Mouse (Mus musculus): ENCODE data around the gene Pfkfb3.
A peak's percentile ranks its signal among the peaks of the same experiment; 100 is the strongest.

Pfkfb3 gene

GRCm38 (mm10) chr2:11553471-11554400 lies at the start of gene Pfkfb3:
TSS of gene Pfkfb3 (minus strand) at chr2:11554077.
- DNase-seq (ENCODE audit: low spot score in 2 of 2) = peak; percentile 40 to 56

- DNase-seq (ENCODE audit: low spot score in 2 of 2) = peak; percentile 91
Measured at GRCm38 (mm10) chr2:11602506-11603489, 48.9 kb upstream of the Pfkfb3 start.

- no peak for DNase-seq (ENCODE audit: low spot score in 2 of 2)
Measured at GRCm38 (mm10) chr2:11601795-11602194, 47.9 kb upstream of the Pfkfb3 start.

GRCm38 (mm10) chr2:11597906-11598305 lies 44.0 kb upstream of the Pfkfb3 start:
- DNase-seq (ENCODE audit: low spot score in 2 of 2) = no peak

- DNase-seq (ENCODE audit: low spot score in 2 of 2) = no peak
Measured at GRCm38 (mm10) chr2:11596690-11597089, 42.8 kb upstream of the Pfkfb3 start.

GRCm38 (mm10) chr2:11587996-11588395 lies 34.1 kb upstream of the Pfkfb3 start:
- DNase-seq (ENCODE audit: low spot score in 2 of 2) = no peak

- DNase-seq (ENCODE audit: low spot score in 2 of 2) = no peak
Measured at GRCm38 (mm10) chr2:11579399-11579798, 25.5 kb upstream of the Pfkfb3 start.

GRCm38 (mm10) chr2:11578187-11578586 lies 24.3 kb upstream of the Pfkfb3 start:
- DNase-seq (ENCODE audit: low spot score in 2 of 2) = no peak

- no peak for DNase-seq (ENCODE audit: low spot score in 2 of 2)
Measured at GRCm38 (mm10) chr2:11573684-11574083, 19.8 kb upstream of the Pfkfb3 start.

GRCm38 (mm10) chr2:11571004-11571535 lies 17.2 kb upstream of the Pfkfb3 start:
- no peak for DNase-seq (ENCODE audit: low spot score in 2 of 2)

- DNase-seq (ENCODE audit: low spot score in 2 of 2) = no peak
Measured at GRCm38 (mm10) chr2:11568471-11568870, 14.6 kb upstream of the Pfkfb3 start.

- no peak for DNase-seq (ENCODE audit: low spot score in 2 of 2)
Measured at GRCm38 (mm10) chr2:11567781-11568362, 14.0 kb upstream of the Pfkfb3 start.

- no peak for DNase-seq (ENCODE audit: low spot score in 2 of 2)
Measured at GRCm38 (mm10) chr2:11566898-11567297, 13.0 kb upstream of the Pfkfb3 start.

- DNase-seq (ENCODE audit: low spot score in 2 of 2) = no peak
Measured at GRCm38 (mm10) chr2:11566241-11566640, 12.4 kb upstream of the Pfkfb3 start.

GRCm38 (mm10) chr2:11564768-11565167 lies 10.9 kb upstream of the Pfkfb3 start:
- no peak for DNase-seq (ENCODE audit: low spot score in 2 of 2)

- DNase-seq (ENCODE audit: low spot score in 2 of 2) = no peak
Measured at GRCm38 (mm10) chr2:11563256-11563655, 9.4 kb upstream of the Pfkfb3 start.

- no peak for DNase-seq (ENCODE audit: low spot score in 2 of 2)
Measured at GRCm38 (mm10) chr2:11558654-11559053, 4.8 kb upstream of the Pfkfb3 start.

- no peak for DNase-seq (ENCODE audit: low spot score in 2 of 2)
Measured at GRCm38 (mm10) chr2:11557244-11557643, 3.4 kb upstream of the Pfkfb3 start.

GRCm38 (mm10) chr2:11555316-11555715 lies 1.4 kb upstream of the Pfkfb3 start:
- no peak for DNase-seq (ENCODE audit: low spot score in 2 of 2)

GRCm38 (mm10) chr2:11552966-11553451 lies 868 bp downstream of the Pfkfb3 start:
- peak in 1 of 2 experiments; percentile 25 for DNase-seq (ENCODE audit: low spot score in 2 of 2)

GRCm38 (mm10) chr2:11552297-11552821 lies 1.5 kb downstream of the Pfkfb3 start:
- DNase-seq (ENCODE audit: low spot score in 2 of 2) = no peak

Measured in right cerebral cortex, postnatal 36 days (tissue).